Mouse (Mus musculus) heart, embryonic 15.5 days (tissue): ENCODE results near the gene Rfx1. TPM values are rescaled to one million over a fixed set of nuclear protein-coding genes. Genes with fewer than 3 reads are reported as not detected.
A peak's percentile ranks its signal among the peaks of the same experiment; 100 is the strongest.

Experiments used
- ATAC-seq: fragments of 200-750 bp; cut with Nextera tagmentation; replicated peaks from 2 replicates; pipeline ENCODE4 v1.8.0; 2017; ENCODE audit warnings: low read depth, moderate TSS enrichment; ENCODE audit not compliant: insufficient number of reproducible peaks, insufficient read depth, low FRiP score
- H3K27ac ChIP-seq: fragments of 300-500 bp; sonication (generic); 2 replicates; pipeline ENCODE4 v1.5.1; 2015; ENCODE audit warnings: mild to moderate bottlenecking, inconsistent platforms
- H3K27me3 ChIP-seq: fragments of 300-500 bp; sonication (generic); 2 replicates; pipeline ENCODE4 v1.6.1; 2015; ENCODE audit warnings: inconsistent platforms
- H3K36me3 ChIP-seq: fragments of 300-500 bp; sonication (generic); 2 replicates; pipeline ENCODE4 v1.6.1; 2015; ENCODE audit warnings: mild to moderate bottlenecking, inconsistent platforms
- H3K4me1 ChIP-seq: fragments of 300-500 bp; sonication (generic); replicated peaks from 2 replicates; pipeline ENCODE4 v1.6.1; 2015; ENCODE audit warnings: inconsistent platforms
- H3K4me2 ChIP-seq: fragments of 300-500 bp; sonication (generic); 2 replicates; pipeline ENCODE4 v1.6.1; 2015; ENCODE audit warnings: inconsistent platforms, mild to moderate bottlenecking, moderate library complexity
- H3K4me3 ChIP-seq: fragments of 300-500 bp; sonication (generic); 2 replicates; pipeline ENCODE4 v1.5.1; 2015; ENCODE audit warnings: mild to moderate bottlenecking, inconsistent platforms
- H3K9ac ChIP-seq: fragments of 300-500 bp; sonication (generic); 2 replicates; pipeline ENCODE4 v1.6.1; 2015; ENCODE audit warnings: mild to moderate bottlenecking, inconsistent platforms
- H3K9me3 ChIP-seq: fragments of 300-500 bp; sonication (generic); replicated peaks from 2 replicates; pipeline ENCODE4 v1.6.1; 2016; ENCODE audit warnings: inconsistent platforms
- WGBS: fragments of 180-500 bp; shearing (Covaris S2); methylation state at CpG from one replicate; pipeline ENCODE4 v1.1.7; 2015; ENCODE audit warnings: mixed read lengths; 5-methylcytosine and 5-hydroxymethylcytosine counted together
- polyA plus RNA-seq: library from polyadenylated mRNA; unstranded; fragments of >200 nt; fragmentation: Nextera tagmentation; extraction: Ambion mirVana; gene quantifications from 2 replicates; pipeline ENCODE4 v1.2.1, GENCODE M21; 2015

The Rfx1 gene
- polyA plus RNA-seq, 1 experiment from 2014 or later, result 4.5 TPM

- H3K9ac ChIP-seq, result no peak overlapping the region
- H3K4me2 ChIP-seq, result no peak overlapping the region
- H3K27ac ChIP-seq, result no peak overlapping the region
- no peak for ATAC-seq
- H3K9me3 ChIP-seq, result no peaks in the 10 kb centered on the region
- no peaks in the 10 kb centered on the region for H3K36me3 ChIP-seq
- H3K4me3 ChIP-seq, result no peak overlapping the region
- 42% methylated on average over 3 of the region's 3 CpGs for WGBS
- peaks cover 54% of the 10 kb centered on the region for H3K4me1 ChIP-seq
- H3K27me3 ChIP-seq, result no peaks in the 10 kb centered on the region
These were observed 5.3 kb downstream of the Rfx1 start for GRCm38 (mm10) chr8:84071921-84072320.

GRCm38 (mm10) chr8:84072321-84072720 is 5.7 kb downstream of the Rfx1 start:
- H3K36me3 ChIP-seq, result no peaks in the 10 kb centered on the region
- no peaks in the 10 kb centered on the region for H3K9me3 ChIP-seq
- ATAC-seq, result no peak
- H3K27me3 ChIP-seq, result no peaks in the 10 kb centered on the region
- H3K9ac ChIP-seq, result no peak overlapping the region
- 90% methylated on average over 10 of the region's 10 CpGs for WGBS
- no peak overlapping the region for H3K27ac ChIP-seq
- H3K4me2 ChIP-seq, result no peak overlapping the region
- H3K4me3 ChIP-seq, result no peak overlapping the region
- peaks cover 54% of the 10 kb centered on the region for H3K4me1 ChIP-seq

- H3K27me3 ChIP-seq, result no peaks in the 10 kb centered on the region
- no peak for ATAC-seq
- H3K36me3 ChIP-seq, result no peaks in the 10 kb centered on the region
- WGBS, result 67% methylated on average over 9 of the region's 10 CpGs
- H3K4me1 ChIP-seq, result peaks cover 44% of the 10 kb centered on the region
- no peak overlapping the region for H3K4me2 ChIP-seq
- no peak overlapping the region for H3K4me3 ChIP-seq
- no peak overlapping the region for H3K9ac ChIP-seq
- H3K9me3 ChIP-seq, result no peaks in the 10 kb centered on the region
- H3K27ac ChIP-seq, result no peak overlapping the region
These were observed 6.8 kb downstream of the Rfx1 start for GRCm38 (mm10) chr8:84073230-84073976.

GRCm38 (mm10) chr8:84076412-84076811 is 9.8 kb downstream of the Rfx1 start:
- no peak overlapping the region for H3K4me3 ChIP-seq
- no peak overlapping the region for H3K4me2 ChIP-seq
- WGBS, result 81% methylated on average over 1 of the region's 1 CpGs
- ATAC-seq, result no peak
- H3K36me3 ChIP-seq, result peaks cover 18% of the 10 kb centered on the region
- peaks cover 22% of the 10 kb centered on the region for H3K4me1 ChIP-seq
- H3K27me3 ChIP-seq, result no peaks in the 10 kb centered on the region
- H3K27ac ChIP-seq, result no peak overlapping the region
- H3K9ac ChIP-seq, result no peak overlapping the region
- H3K9me3 ChIP-seq, result no peaks in the 10 kb centered on the region

- peaks cover 19% of the 10 kb centered on the region for H3K36me3 ChIP-seq
- H3K4me2 ChIP-seq, result no peak overlapping the region
- H3K27me3 ChIP-seq, result no peaks in the 10 kb centered on the region
- no peaks in the 10 kb centered on the region for H3K9me3 ChIP-seq
- no peak for ATAC-seq
- H3K4me1 ChIP-seq, result peaks cover 19% of the 10 kb centered on the region
- H3K27ac ChIP-seq, result no peak overlapping the region
- H3K9ac ChIP-seq, result no peak overlapping the region
- H3K4me3 ChIP-seq, result no peak overlapping the region
- WGBS, result 80% methylated on average over 3 of the region's 3 CpGs
These were observed 10.2 kb downstream of the Rfx1 start for GRCm38 (mm10) chr8:84076849-84077248.

- Histone ChIP-seq H3K9me3 (no peaks in the 10 kb centered on the region), H3K4me1 (peaks cover 8% of the 10 kb centered on the region), H3K4me3 (no peak overlapping the region), H3K4me2 (no peak overlapping the region), H3K27ac (no peak overlapping the region), H3K27me3 (no peaks in the 10 kb centered on the region), H3K9ac (no peak overlapping the region), H3K36me3 (peaks cover 42% of the 10 kb centered on the region)
- no peak for ATAC-seq
- WGBS, result 45% methylated on average over 5 of the region's 5 CpGs
These were observed 12.6 kb downstream of the Rfx1 start for GRCm38 (mm10) chr8:84079206-84079605.

GRCm38 (mm10) chr8:84083829-84084241 is 17.2 kb downstream of the Rfx1 start:
- Histone ChIP-seq H3K4me1 (peaks cover 7% of the 10 kb centered on the region), H3K9me3 (no peaks in the 10 kb centered on the region), H3K4me2 (no peak overlapping the region), H3K36me3 (peaks cover 54% of the 10 kb centered on the region), H3K27ac (no peak overlapping the region), H3K4me3 (no peak overlapping the region), H3K27me3 (no peaks in the 10 kb centered on the region), H3K9ac (no peak overlapping the region)
- no peak for ATAC-seq
- WGBS, result 47% methylated on average over 8 of the region's 8 CpGs

GRCm38 (mm10) chr8:84084341-84085115 is 17.9 kb downstream of the Rfx1 start:
- H3K4me1 ChIP-seq, result 0 out of 2 replicates have a peak, but pooled peaks cover 2% of the 10 kb centered on the region
- no peak overlapping the region for H3K9ac ChIP-seq
- no peaks in the 10 kb centered on the region for H3K9me3 ChIP-seq
- no peaks in the 10 kb centered on the region for H3K27me3 ChIP-seq
- WGBS, result 62% methylated on average over 42 of the region's 42 CpGs
- H3K4me3 ChIP-seq, result no peak overlapping the region
- H3K27ac ChIP-seq, result no peak overlapping the region
- H3K4me2 ChIP-seq, result peak overlapping the region; percentile 37
- no peak for ATAC-seq
- peaks cover 54% of the 10 kb centered on the region for H3K36me3 ChIP-seq

GRCm38 (mm10) chr8:84087156-84087555 is 20.5 kb downstream of the Rfx1 start:
- WGBS, result 87% methylated on average over 7 of the region's 7 CpGs
- Histone ChIP-seq H3K9me3 (no peaks in the 10 kb centered on the region), H3K9ac (no peak overlapping the region), H3K27me3 (no peaks in the 10 kb centered on the region), H3K4me1 (0 out of 2 replicates have a peak, but pooled peaks cover 2% of the 10 kb centered on the region), H3K27ac (no peak overlapping the region), H3K4me2 (no peak overlapping the region), H3K36me3 (peaks cover 41% of the 10 kb centered on the region; the same call in 1 of the 2 replicates), H3K4me3 (no peak overlapping the region)
- no peak for ATAC-seq

GRCm38 (mm10) chr8:84087821-84088220 is 21.2 kb downstream of the Rfx1 start:
- H3K4me3 ChIP-seq, result no peak overlapping the region
- H3K27ac ChIP-seq, result no peak overlapping the region
- no peaks in the 10 kb centered on the region for H3K27me3 ChIP-seq
- no peak for ATAC-seq
- no peak overlapping the region for H3K4me2 ChIP-seq
- H3K9ac ChIP-seq, result no peak overlapping the region
- H3K4me1 ChIP-seq, result 0 out of 2 replicates have a peak, but pooled peaks cover 2% of the 10 kb centered on the region
- peaks cover 40% of the 10 kb centered on the region; the same call in 1 of the 2 replicates for H3K36me3 ChIP-seq
- no peaks in the 10 kb centered on the region for H3K9me3 ChIP-seq
- 92% methylated on average over 14 of the region's 14 CpGs for WGBS

- 80% methylated on average over 9 of the region's 9 CpGs for WGBS
- no peak overlapping the region for H3K9ac ChIP-seq
- H3K4me2 ChIP-seq, result no peak overlapping the region
- no peaks in the 10 kb centered on the region for H3K27me3 ChIP-seq
- peaks cover 35% of the 10 kb centered on the region; the same call in 1 of the 2 replicates for H3K36me3 ChIP-seq
- H3K4me1 ChIP-seq, result 0 out of 2 replicates have a peak, but pooled peaks cover 2% of the 10 kb centered on the region
- ATAC-seq, result no peak
- H3K27ac ChIP-seq, result no peak overlapping the region
- H3K4me3 ChIP-seq, result no peak overlapping the region
- no peaks in the 10 kb centered on the region for H3K9me3 ChIP-seq
These were observed 22.6 kb downstream of the Rfx1 start for GRCm38 (mm10) chr8:84089277-84089676.
